Mouse (Mus musculus) 3134 (cell line): ENCODE results near the gene Slc25a16.
"Not testable (repeated sequence)": the region's sequence is repeated elsewhere in the genome, so short reads cannot be mapped to it uniquely, and the experiment has no call there.

Experiments used
- DNase-seq: peaks from one replicate; pipeline ENCODE4 v3.0.0-alpha.2; 2011; ENCODE audit warnings: low spot score; ENCODE audit not compliant: insufficient read length; ENCODE audit errors: extremely low read depth

The Slc25a16 gene

GRCm38 (mm10) chr10:62901826-62902225 lies 18.6 kb upstream of the Slc25a16 start:
- no peak for DNase-seq

GRCm38 (mm10) chr10:62902829-62903228 lies 17.6 kb upstream of the Slc25a16 start:
- DNase-seq, result no peak

- DNase-seq, result no peak
These were observed 14.1 kb upstream of the Slc25a16 start for GRCm38 (mm10) chr10:62906336-62906735.

GRCm38 (mm10) chr10:62908896-62909295 lies 11.5 kb upstream of the Slc25a16 start, which contains the start of gene Tet1:
TSS of gene Tet1 (minus strand) at chr10:62908996.
- not testable (repeated sequence) for DNase-seq

- DNase-seq, result no peak
These were observed 9.3 kb upstream of the Slc25a16 start for GRCm38 (mm10) chr10:62911120-62911519.

- no peak for DNase-seq
These were observed 1.4 kb upstream of the Slc25a16 start for GRCm38 (mm10) chr10:62918985-62919384.

- DNase-seq, result no peak
These were observed 328 bp downstream of the Slc25a16 start for GRCm38 (mm10) chr10:62920766-62921156.

GRCm38 (mm10) chr10:62924096-62924635 lies 3.7 kb downstream of the Slc25a16 start:
- DNase-seq, result no peak

GRCm38 (mm10) chr10:62932381-62932780 lies 11.9 kb downstream of the Slc25a16 start:
- no peak for DNase-seq

- no peak for DNase-seq
These were observed 24.6 kb downstream of the Slc25a16 start for GRCm38 (mm10) chr10:62944975-62945580.

- peak; percentile 93 for DNase-seq
These were observed 26.5 kb downstream of the Slc25a16 start, which contains the start of gene Dna2 for GRCm38 (mm10) chr10:62946738-62947471. TSS of gene Dna2 (plus strand) at chr10:62947026.

- DNase-seq, result no peak
These were observed 28.1 kb downstream of the Slc25a16 start for GRCm38 (mm10) chr10:62948551-62948950.

- no peak for DNase-seq
These were observed 43.5 kb downstream of the Slc25a16 start for GRCm38 (mm10) chr10:62963956-62964355.

GRCm38 (mm10) chr10:62965796-62966195 lies 45.4 kb downstream of the Slc25a16 start:
- DNase-seq, result no peak

- no peak for DNase-seq
These were observed 45.9 kb downstream of the Slc25a16 start for GRCm38 (mm10) chr10:62966291-62966690.

- DNase-seq, result no peak
These were observed 51.4 kb downstream of the Slc25a16 start for GRCm38 (mm10) chr10:62971821-62972220.

- DNase-seq, result no peak
These were observed 59.2 kb downstream of the Slc25a16 start for GRCm38 (mm10) chr10:62979667-62980038.

GRCm38 (mm10) chr10:62980039-62980954 lies 59.9 kb downstream of the Slc25a16 start, which contains the start of gene Rufy2:
TSS of gene Rufy2 (plus strand) at chr10:62980223.
- DNase-seq, result peak; percentile 74

- no peak for DNase-seq
These were observed 63.6 kb downstream of the Slc25a16 start for GRCm38 (mm10) chr10:62984072-62984471.

GRCm38 (mm10) chr10:62984495-62984894 lies 64.1 kb downstream of the Slc25a16 start:
- DNase-seq, result no peak

- DNase-seq, result no peak
These were observed 66.9 kb downstream of the Slc25a16 start for GRCm38 (mm10) chr10:62987341-62987740.
